In genomic region chr2:66408456-66408855, GRCm38 (mm10) we compare ENCODE assay signal across 7 mouse cellular contexts. TPM values are rescaled to one million over a fixed set of nuclear protein-coding genes. Genes with fewer than 3 reads are reported as not detected.
DNase-seq lines count a peak whose midpoint lies in the region; ATAC-seq and TF ChIP-seq lines count a peak whose summit lies in the region.

No protein-coding gene starts in this region.

- no peaks in the 10 kb centered on the region for H3K4me1 ChIP-seq in lung, postnatal 0 days (ENCODE audit: insufficient read depth, low read depth, low read length)
- 0 out of 2 replicates have a peak, but pooled peaks cover 5% of the 10 kb centered on the region for H3K4me1 ChIP-seq in embryonic facial prominence, embryonic 13.5 days
- H3K4me1 ChIP-seq in neural tube, embryonic 15.5 days, result peaks cover 26% of the 10 kb centered on the region

- no peaks in the 10 kb centered on the region for H3K36me3 ChIP-seq in lung, postnatal 0 days (ENCODE audit: insufficient read depth, low read length)
- no peaks in the 10 kb centered on the region for H3K36me3 ChIP-seq in embryonic facial prominence, embryonic 13.5 days
- no peaks in the 10 kb centered on the region for H3K36me3 ChIP-seq in neural tube, embryonic 15.5 days

- no peak for TF ChIP-seq EP300 in lung, postnatal 0 days (IDR thresholded peaks at IDR 0.05)

- H3K9me3 ChIP-seq in lung, postnatal 0 days (ENCODE audit: low read length), result no peaks in the 10 kb centered on the region
- H3K9me3 ChIP-seq in embryonic facial prominence, embryonic 13.5 days, result no peaks in the 10 kb centered on the region
- H3K9me3 ChIP-seq in neural tube, embryonic 15.5 days (replicated peaks), result no peaks in the 10 kb centered on the region

- no peak overlapping the region for H3K27ac ChIP-seq in lung, postnatal 0 days (ENCODE audit: low read length)
- H3K27ac ChIP-seq in embryonic facial prominence, embryonic 13.5 days, result no peak overlapping the region
- H3K27ac ChIP-seq in neural tube, embryonic 15.5 days (replicated peaks), result peak overlapping the region; percentile 83

- 0 out of 2 replicates have a peak, but pooled peaks cover 3% of the 10 kb centered on the region for H3K27me3 ChIP-seq in lung, postnatal 0 days (replicated peaks; ENCODE audit: insufficient read depth, low read length)
- peaks cover 25% of the 10 kb centered on the region for H3K27me3 ChIP-seq in embryonic facial prominence, embryonic 13.5 days
- H3K27me3 ChIP-seq in neural tube, embryonic 15.5 days (replicated peaks), result no peaks in the 10 kb centered on the region

- 7% methylated on average over 11 of the region's 11 CpGs for WGBS in lung, postnatal 0 days
- WGBS in embryonic facial prominence, embryonic 13.5 days, result 25% methylated on average over 11 of the region's 11 CpGs
- WGBS in neural tube, embryonic 15.5 days, result 12% methylated on average over 11 of the region's 11 CpGs

- no peak for TF ChIP-seq CTCF in lung, postnatal 0 days (IDR thresholded peaks at IDR 0.05)

- no peak for DNase-seq in lung, postnatal 0 days (ENCODE audit: low spot score)
- no peak for DNase-seq in lung, postnatal 10 days
- peak; percentile 44 to 50 for DNase-seq in layer of hippocampus, adult 18-20 months (ENCODE audit: low spot score in 2 of 2)
- DNase-seq in gastrocnemius, adult 8-10 months (ENCODE audit: low spot score in 2 of 2), result no peak

- H3K9ac ChIP-seq in lung, postnatal 0 days (replicated peaks; ENCODE audit: low read depth), result no peak overlapping the region
- no peak overlapping the region for H3K9ac ChIP-seq in embryonic facial prominence, embryonic 13.5 days
- peak overlapping the region; percentile 55 for H3K9ac ChIP-seq in neural tube, embryonic 15.5 days (replicated peaks)

- no peak for ATAC-seq in lung, postnatal 0 days
- ATAC-seq in embryonic facial prominence, embryonic 13.5 days (ENCODE audit: insufficient number of reproducible peaks, insufficient read depth, low FRiP score, low TSS enrichment, low read depth), result no peak
- ATAC-seq in neural tube, embryonic 15.5 days (ENCODE audit: low FRiP score), result peak; percentile 64
- no peak for ATAC-seq in erythroid progenitor cell, adult 5-6 weeks (replicated peaks; ENCODE audit: low FRiP score, poor library complexity, severe bottlenecking)

- no peak overlapping the region for H3K4me3 ChIP-seq in lung, postnatal 0 days (ENCODE audit: low read depth, low read length)
- no peak overlapping the region for H3K4me3 ChIP-seq in embryonic facial prominence, embryonic 13.5 days
- H3K4me3 ChIP-seq in neural tube, embryonic 15.5 days (replicated peaks), result peak overlapping the region; percentile 60

- peak overlapping the region; percentile 28 for H3K4me2 ChIP-seq in lung, postnatal 0 days (replicated peaks; ENCODE audit: low read depth, low read length)
- H3K4me2 ChIP-seq in embryonic facial prominence, embryonic 13.5 days, result peak overlapping the region; percentile 85
- H3K4me2 ChIP-seq in neural tube, embryonic 15.5 days, result peak overlapping the region; percentile 67

RNA-seq across cellular contexts. Expression of gene Scn1a, which starts 32.2 kb away (rescaled TPM):
- polyA plus RNA-seq in lung, postnatal 0 days (2015; fragmentation: Nextera tagmentation; extraction: Ambion mirVana), result not detected in 2 replicates
- 1.4 and 1.7 TPM in 2 replicates for polyA plus RNA-seq in embryonic facial prominence, embryonic 13.5 days (2015; fragmentation: Nextera tagmentation; extraction: Ambion mirVana)
- 10 to 100 TPM; 64.4 to 69.1 TPM for total RNA-seq in layer of hippocampus, adult 18-20 months (2021)
- 23.4 and 29.8 TPM in 2 replicates for polyA plus RNA-seq in neural tube, embryonic 15.5 days (2015; fragmentation: Nextera tagmentation; extraction: Ambion mirVana)
- total RNA-seq in gastrocnemius, adult 8-10 months (2022), result under 1 TPM in 3 of 4 experiments, not detected in 1; 0.07 to 0.13 (median 0.13) TPM
- not detected in 2 replicates for total RNA-seq in erythroid progenitor cell, adult 5-6 weeks (2015; ENCODE audit: low replicate concordance)
- not detected in 2 replicates for total RNA-seq in erythroid progenitor cell, adult 5-6 weeks (2017; ENCODE audit: low replicate concordance)

Comparison
In these comparisons a context has a peak if more than half of its experiments do, and no peak if none do; other contexts are left out.
1. DNase-seq: peak in layer of hippocampus, adult 18-20 months (2 of 2); none in lung, postnatal 0 days (single experiment), lung, postnatal 10 days (single experiment) and gastrocnemius, adult 8-10 months (0 of 2).
2. H3K4me2 ChIP-seq: peak in every context shown above with its lines; median percentile 85 in embryonic facial prominence, embryonic 13.5 days; 67 in neural tube, embryonic 15.5 days; 28 in lung, postnatal 0 days.
3. RNA of gene Scn1a, which starts 32.2 kb away (total RNA-seq): 64.4 to 69.1 TPM in layer of hippocampus, adult 18-20 months; 0.07 to 0.13 TPM in gastrocnemius, adult 8-10 months and not detected in erythroid progenitor cell, adult 5-6 weeks; every median in the first group is over 10 times any median in the second.